Mouse (Mus musculus) testis, postnatal 10 days (tissue): ENCODE data around the gene Ccnl1.

Experiments
- DNase-seq: peaks from one replicate; pipeline ENCODE4 v3.0.0; 2021; ENCODE audit warnings: low spot score

The Ccnl1 gene

GRCm38 (mm10) chr3:65958840-65959185 lies 764 bp upstream of the Ccnl1 start:
- no peak for DNase-seq

GRCm38 (mm10) chr3:65957271-65958101 lies 563 bp downstream of the Ccnl1 start:
- DNase-seq, result peak; percentile 72

GRCm38 (mm10) chr3:65954499-65955391 lies 3.3 kb downstream of the Ccnl1 start:
- DNase-seq, result no peak

DNA sequence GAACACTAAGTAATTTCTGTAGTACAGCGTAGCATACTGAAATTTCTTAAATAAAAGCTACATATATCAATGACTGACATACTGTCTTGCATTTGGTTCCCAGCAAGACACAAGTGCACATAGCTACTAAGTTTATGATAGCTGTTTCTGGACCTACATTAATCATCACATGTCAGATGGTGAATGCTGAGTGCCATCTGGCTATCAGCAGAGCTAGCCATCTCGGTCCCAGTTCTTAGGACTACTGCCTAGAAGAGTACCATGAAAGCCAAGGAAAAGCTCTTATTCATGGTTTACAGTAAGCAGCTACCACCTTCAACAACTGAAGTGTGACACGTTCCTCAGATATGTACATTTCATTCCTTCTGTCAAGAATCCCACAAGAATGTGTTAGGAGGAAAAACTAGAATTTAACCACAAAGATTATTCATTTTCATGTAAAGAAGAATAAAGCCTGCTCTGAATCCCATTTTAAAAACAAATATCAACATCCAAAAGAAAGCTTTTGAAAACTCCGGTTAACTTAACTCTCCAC lies 7.2 kb downstream of the Ccnl1 start:
- no peak for DNase-seq

GRCm38 (mm10) chr3:65950304-65950703 lies 7.7 kb downstream of the Ccnl1 start:
- DNase-seq, result no peak

- no peak for DNase-seq
These were observed 12.6 kb downstream of the Ccnl1 start for GRCm38 (mm10) chr3:65945277-65945932.

- no peak for DNase-seq
These were observed 13.3 kb downstream of the Ccnl1 start for GRCm38 (mm10) chr3:65944713-65945112.

GRCm38 (mm10) chr3:65943453-65943852 lies 14.6 kb downstream of the Ccnl1 start:
- DNase-seq, result no peak

GRCm38 (mm10) chr3:65941052-65941451 lies 17.0 kb downstream of the Ccnl1 start:
- DNase-seq, result no peak

GRCm38 (mm10) chr3:65938211-65938610 lies 19.8 kb downstream of the Ccnl1 start:
- no peak for DNase-seq

DNA sequence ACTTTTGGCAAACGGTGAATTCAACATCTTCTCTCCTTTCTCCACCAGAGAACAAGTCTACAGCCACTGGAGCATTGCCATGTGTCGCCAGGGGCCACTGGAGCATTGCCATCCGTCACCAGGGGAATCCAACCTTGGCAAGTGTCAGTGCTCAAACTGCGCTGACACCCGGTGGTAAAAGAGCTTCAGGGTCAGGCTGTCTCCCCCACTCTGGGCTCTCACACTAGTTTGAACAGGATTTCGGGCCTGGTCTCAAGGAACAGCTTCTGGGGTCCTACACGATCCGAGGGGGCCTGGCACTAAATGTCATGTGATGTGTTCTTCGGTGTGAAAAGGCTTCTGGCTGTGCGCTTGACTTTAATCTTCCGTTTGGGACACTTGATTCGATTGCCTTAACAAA lies 21.7 kb downstream of the Ccnl1 start:
- DNase-seq, result no peak

- DNase-seq, result no peak
These were observed 22.9 kb downstream of the Ccnl1 start for GRCm38 (mm10) chr3:65935153-65935552.

- DNase-seq, result no peak
These were observed 24.3 kb downstream of the Ccnl1 start for GRCm38 (mm10) chr3:65933726-65934125.

DNA sequence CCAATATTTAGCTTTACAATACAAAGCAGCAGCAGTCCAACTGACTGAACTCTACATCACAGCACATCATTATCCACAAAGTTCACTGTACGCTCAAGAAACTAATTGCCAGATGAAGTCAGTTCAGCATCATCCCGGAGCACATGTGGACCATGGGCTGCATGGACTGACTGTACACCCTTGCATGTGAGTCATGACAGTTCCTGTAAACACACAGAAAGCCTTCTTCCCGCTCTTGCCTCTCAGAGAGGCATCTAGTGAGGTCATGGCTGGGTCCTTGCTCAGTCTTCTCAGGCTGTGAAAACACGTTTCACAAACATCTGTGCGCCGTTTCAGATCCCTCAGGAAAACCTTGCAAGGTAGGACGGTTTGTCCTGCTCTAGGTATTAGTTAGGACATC lies 26.5 kb downstream of the Ccnl1 start:
- no peak for DNase-seq

DNA sequence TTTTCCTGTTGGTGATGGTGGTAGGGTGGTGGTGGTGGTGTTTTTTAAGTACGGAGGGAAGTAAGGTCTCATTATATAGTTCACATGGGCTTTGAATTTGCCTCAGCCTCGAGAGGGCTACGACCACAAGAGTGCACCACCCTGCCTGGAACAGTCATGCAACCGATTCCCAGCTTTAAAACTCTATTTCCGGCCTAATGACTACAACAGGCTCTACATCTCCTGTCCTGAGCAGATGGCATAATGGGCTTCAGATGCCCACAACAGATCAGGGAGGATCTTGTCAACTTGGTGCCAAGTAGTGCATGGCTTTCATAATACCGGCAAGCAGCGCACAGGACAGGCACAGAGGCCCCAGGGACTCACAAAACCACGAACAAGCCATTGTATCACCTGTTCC lies 27.4 kb downstream of the Ccnl1 start:
- DNase-seq, result no peak

DNA sequence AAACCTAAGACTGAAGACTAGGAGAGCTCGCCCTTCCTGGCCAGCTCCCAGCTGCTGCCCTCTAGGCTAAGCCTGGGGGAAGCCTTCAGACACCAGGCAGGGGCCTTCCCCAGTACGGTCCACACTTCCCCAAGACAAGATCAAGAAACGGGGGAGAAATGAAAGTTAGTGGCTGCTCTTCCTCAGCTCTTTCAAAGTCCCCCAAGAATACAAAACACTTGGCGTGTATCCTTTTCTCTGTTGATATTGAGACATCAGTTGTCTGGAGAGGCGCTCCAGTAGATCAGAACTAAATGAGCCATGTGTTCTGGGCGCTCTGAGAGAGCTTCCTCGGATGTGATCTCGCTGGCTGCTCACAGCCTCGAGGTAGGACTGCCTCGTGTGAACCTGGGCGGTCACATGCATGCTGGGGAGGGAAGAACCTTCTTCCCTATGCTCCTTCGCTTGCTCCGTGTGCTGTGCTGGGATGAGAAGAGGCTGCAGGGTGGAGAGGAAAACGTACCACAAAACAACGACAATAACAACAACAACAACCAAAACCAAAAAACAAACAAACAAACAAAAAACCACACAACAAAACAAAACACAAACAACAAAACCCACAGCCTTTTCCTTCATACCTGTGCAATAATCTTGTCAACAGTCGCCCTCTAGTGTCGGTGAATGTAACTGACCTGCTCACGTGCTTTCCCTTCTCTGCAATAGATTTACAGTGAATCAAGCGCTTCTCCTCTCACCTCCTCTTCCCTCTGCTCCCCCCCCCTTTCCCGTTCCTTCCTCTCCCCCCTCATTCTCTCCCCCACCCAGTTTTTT lies 28.0 kb downstream of the Ccnl1 start:
- DNase-seq, result peak; percentile 77

DNA sequence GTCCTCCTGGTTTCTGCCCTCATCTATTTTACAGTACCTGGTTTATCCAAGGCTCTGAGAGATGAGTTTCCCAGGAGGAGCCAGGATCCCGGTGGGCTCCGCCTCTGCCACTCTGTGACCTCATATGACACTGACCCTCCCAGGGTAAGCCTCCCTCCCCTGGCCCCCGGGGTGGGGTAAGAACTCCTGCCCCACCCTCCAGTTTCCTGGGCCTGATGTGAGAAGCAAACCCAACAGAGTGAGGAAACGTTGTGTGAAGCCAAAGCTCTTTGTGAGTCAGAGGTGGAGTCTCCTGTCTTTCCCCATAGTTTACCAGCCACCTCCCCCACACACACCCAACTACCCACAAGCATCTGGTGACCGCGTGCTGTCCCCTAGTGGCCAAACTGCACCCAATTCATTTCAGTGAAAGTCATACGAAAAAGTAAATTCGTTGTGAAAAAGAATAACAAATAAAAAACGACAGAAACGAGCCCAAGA lies 28.7 kb downstream of the Ccnl1 start:
- DNase-seq, result peak; percentile 88

- DNase-seq, result no peak
These were observed 29.3 kb downstream of the Ccnl1 start for GRCm38 (mm10) chr3:65928614-65929272.

DNA sequence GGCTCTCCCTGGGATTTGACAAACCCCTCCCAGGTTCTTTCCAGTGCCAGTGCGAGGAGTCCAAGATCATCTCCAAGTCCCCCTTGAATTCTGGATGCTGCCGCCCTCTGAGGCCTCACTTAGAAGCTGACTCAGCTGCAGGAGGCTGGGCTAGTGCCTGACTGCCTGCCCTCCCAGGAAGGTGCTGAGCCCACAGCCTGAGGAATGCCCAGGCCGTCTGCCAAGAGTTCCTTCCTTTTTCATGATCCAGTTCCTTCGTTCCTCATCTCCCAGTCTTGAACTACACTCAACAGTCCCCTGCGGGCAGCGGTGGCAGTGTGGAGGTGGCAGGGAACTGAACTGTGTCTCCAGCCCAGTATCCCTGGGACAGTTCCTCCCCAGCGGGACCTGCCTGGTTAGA lies 30.4 kb downstream of the Ccnl1 start:
- DNase-seq, result peak; percentile 79

DNA sequence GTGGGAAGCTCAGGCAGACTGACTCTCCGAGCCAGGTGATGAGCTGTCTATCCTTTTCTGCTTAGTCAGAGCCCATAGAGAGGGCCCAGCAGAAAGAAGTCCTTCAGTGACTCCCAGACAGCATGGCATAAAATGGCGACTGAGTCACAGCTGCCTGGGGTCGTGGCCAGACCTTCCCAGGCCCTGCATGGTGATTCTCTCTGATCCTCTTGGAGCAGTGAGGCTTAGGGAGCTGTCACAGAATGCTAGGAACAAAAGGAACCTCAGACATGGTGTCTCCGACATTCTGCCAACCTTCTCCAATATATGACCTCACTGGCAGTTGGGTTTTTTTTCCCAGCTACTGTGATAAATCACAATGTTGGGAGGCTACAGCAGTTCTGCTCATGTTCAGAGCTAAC lies 30.9 kb downstream of the Ccnl1 start:
- no peak for DNase-seq

DNA sequence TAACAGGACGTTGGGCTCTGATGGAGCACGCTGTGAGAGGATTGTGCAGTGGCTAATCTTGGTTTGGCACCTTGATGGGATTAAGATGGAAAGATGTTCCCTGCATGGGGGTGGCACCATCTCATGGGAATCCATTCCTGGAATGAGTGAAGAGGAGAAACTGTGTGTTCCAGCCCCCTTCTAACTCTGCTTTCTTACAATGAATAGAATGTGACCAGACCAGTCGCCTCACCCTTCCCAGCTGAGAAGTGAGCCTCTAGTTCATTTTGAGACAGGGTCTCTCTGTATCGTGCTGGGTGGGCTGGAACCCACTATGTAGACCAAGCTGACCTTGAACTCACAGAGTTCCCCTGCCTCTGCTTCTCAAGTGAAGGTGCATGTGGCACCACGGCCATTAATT lies 31.6 kb downstream of the Ccnl1 start:
- DNase-seq, result no peak
